Mouse (Mus musculus) spleen, adult 12 weeks (tissue): ENCODE results near the gene Icam2.

ENCODE experiments used
- DNase-seq: peaks from one replicate; pipeline ENCODE4 v3.0.0; 2022; ENCODE audit warnings: low spot score

Gene Icam2

GRCm38 (mm10) chr11:106391546-106392188, 3.8 kb upstream of the Icam2 start:
- DNase-seq, result peak; percentile 58

GRCm38 (mm10) chr11:106390757-106391156, 2.9 kb upstream of the Icam2 start:
- DNase-seq, result no peak

GRCm38 (mm10) chr11:106389611-106390010, 1.7 kb upstream of the Icam2 start:
- DNase-seq, result no peak

GRCm38 (mm10) chr11:106387020-106387419, 855 bp downstream of the Icam2 start:
- no peak for DNase-seq

GRCm38 (mm10) chr11:106386409-106386808, 1.5 kb downstream of the Icam2 start:
- DNase-seq, result no peak

- DNase-seq, result no peak
These were observed 4.7 kb downstream of the Icam2 start for GRCm38 (mm10) chr11:106383051-106383790.

GRCm38 (mm10) chr11:106382424-106382823, 5.5 kb downstream of the Icam2 start:
- no peak for DNase-seq

- DNase-seq, result no peak
These were observed 6.0 kb downstream of the Icam2 start for GRCm38 (mm10) chr11:106381883-106382282.

- DNase-seq, result no peak
These were observed 6.9 kb downstream of the Icam2 start for GRCm38 (mm10) chr11:106381011-106381410.

GRCm38 (mm10) chr11:106374979-106375378, 12.9 kb downstream of the Icam2 start:
- no peak for DNase-seq

- DNase-seq, result no peak
These were observed 13.3 kb downstream of the Icam2 start for GRCm38 (mm10) chr11:106374559-106374958.

GRCm38 (mm10) chr11:106373998-106374397, 13.9 kb downstream of the Icam2 start:
- DNase-seq, result no peak

- DNase-seq, result peak; percentile 60
These were observed 21.6 kb downstream of the Icam2 start for GRCm38 (mm10) chr11:106366316-106366715.

GRCm38 (mm10) chr11:106365366-106365765, 22.5 kb downstream of the Icam2 start, which contains the start of gene Prr29:
Gene Prr29 (plus strand): TSS chr11:106365472.
- no peak for DNase-seq

GRCm38 (mm10) chr11:106364712-106365111, 23.2 kb downstream of the Icam2 start:
- no peak for DNase-seq

GRCm38 (mm10) chr11:106359350-106359749, 28.5 kb downstream of the Icam2 start:
- DNase-seq, result no peak

GRCm38 (mm10) chr11:106355382-106356128, 32.3 kb downstream of the Icam2 start:
- no peak for DNase-seq

- no peak for DNase-seq
These were observed 33.7 kb downstream of the Icam2 start for GRCm38 (mm10) chr11:106354181-106354580.

GRCm38 (mm10) chr11:106353188-106353587, 34.7 kb downstream of the Icam2 start, which contains the start of gene Scn4a:
Gene Scn4a (minus strand): TSS chr11:106353288.
- DNase-seq, result no peak

- no peak for DNase-seq
These were observed 35.9 kb downstream of the Icam2 start for GRCm38 (mm10) chr11:106351941-106352340.

GRCm38 (mm10) chr11:106351253-106351652, 36.6 kb downstream of the Icam2 start:
- no peak for DNase-seq

GRCm38 (mm10) chr11:106350853-106351252, 37.0 kb downstream of the Icam2 start:
- DNase-seq, result no peak

GRCm38 (mm10) chr11:106349772-106350171, 38.1 kb downstream of the Icam2 start:
- no peak for DNase-seq
